Mouse (Mus musculus) kidney, embryonic 15.5 days (tissue): ENCODE measurements around the gene Olfr8. TPM values are rescaled to one million over a fixed set of nuclear protein-coding genes. Genes with fewer than 3 reads are reported as not detected.
"Not testable (repeated sequence)": the region's sequence is repeated elsewhere in the genome, so short reads cannot be mapped to it uniquely, and the experiment has no call there.

Source experiments
- ATAC-seq: fragments of 200-750 bp; cut with Nextera tagmentation; replicated peaks from 2 replicates; pipeline ENCODE4 v1.8.0; 2017; ENCODE audit warnings: moderate TSS enrichment; ENCODE audit not compliant: low FRiP score
- H3K27ac ChIP-seq: fragments of 300-500 bp; sonication (generic); 2 replicates; pipeline ENCODE4 v1.5.1; 2015; ENCODE audit warnings: mild to moderate bottlenecking, inconsistent platforms
- H3K27me3 ChIP-seq: fragments of 300-500 bp; sonication (generic); 2 replicates; pipeline ENCODE4 v1.6.1; 2015; ENCODE audit warnings: inconsistent platforms
- H3K36me3 ChIP-seq: fragments of 300-500 bp; sonication (generic); 2 replicates; pipeline ENCODE4 v1.6.1; 2015; ENCODE audit warnings: inconsistent platforms
- H3K4me1 ChIP-seq: fragments of 300-500 bp; sonication (generic); 2 replicates; pipeline ENCODE4 v1.6.1; 2015; ENCODE audit warnings: inconsistent platforms
- H3K4me2 ChIP-seq: fragments of 300-500 bp; sonication (generic); 2 replicates; pipeline ENCODE4 v1.6.1; 2015; ENCODE audit warnings: moderate library complexity, mild to moderate bottlenecking, inconsistent platforms
- H3K4me3 ChIP-seq: fragments of 300-500 bp; sonication (generic); replicated peaks from 2 replicates; pipeline ENCODE4 v1.5.1; 2015; ENCODE audit warnings: mild to moderate bottlenecking, inconsistent platforms
- H3K9ac ChIP-seq: fragments of 300-500 bp; sonication (generic); 2 replicates; pipeline ENCODE4 v1.6.1; 2015; ENCODE audit warnings: mild to moderate bottlenecking, inconsistent platforms
- H3K9me3 ChIP-seq: fragments of 300-500 bp; sonication (generic); replicated peaks from 2 replicates; pipeline ENCODE4 v1.6.1; 2016; ENCODE audit warnings: inconsistent platforms
- whole genome bisulfite sequencing: fragments of 180-500 bp; shearing (Covaris S2); methylation state at CpG from one replicate; pipeline ENCODE4 v1.1.7; 2015; ENCODE audit warnings: mixed read lengths; 5-methylcytosine and 5-hydroxymethylcytosine counted together
- polyA plus RNA-seq: library from polyadenylated mRNA; unstranded; fragments of >200 nt; fragmentation: Nextera tagmentation; extraction: Ambion mirVana; gene quantifications from 2 replicates; pipeline ENCODE4 v1.2.1, GENCODE M21; 2015

Olfr8 gene
- polyA plus RNA-seq: not detected in 2 replicates

DNA sequence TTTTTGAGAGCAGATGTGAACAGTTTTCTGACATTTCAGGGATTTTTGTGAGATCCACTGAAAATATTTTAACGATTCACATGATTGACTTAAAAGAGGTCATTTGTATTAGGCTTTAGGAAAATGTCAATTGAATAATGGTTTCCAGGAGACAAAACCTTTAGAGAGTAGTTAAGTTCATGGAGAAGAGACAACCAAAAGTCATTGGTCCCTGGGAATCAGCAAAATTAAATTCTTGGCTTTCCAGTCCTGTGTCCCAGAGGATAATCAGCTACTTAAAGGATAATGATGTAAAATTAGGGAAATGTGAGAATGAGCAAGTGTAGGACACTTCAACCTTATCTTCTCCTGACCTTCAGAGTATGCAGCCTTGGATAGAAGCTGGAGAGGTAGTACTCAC, at the start of gene Olfr8:
Olfr8 (plus strand) TSS at position 301 of the 400 bp plus-strand sequence.
- not testable (repeated sequence) for H3K27ac ChIP-seq, H3K9ac ChIP-seq, H3K27me3 ChIP-seq, H3K4me1 ChIP-seq, H3K9me3 ChIP-seq, H3K36me3 ChIP-seq, H3K4me2 ChIP-seq, ATAC-seq, H3K4me3 ChIP-seq
- 85% methylated on average over 1 of the region's 1 CpGs for WGBS

- H3K4me3 ChIP-seq, H3K27ac ChIP-seq, H3K4me2 ChIP-seq, ATAC-seq, H3K4me1 ChIP-seq, H3K36me3 ChIP-seq, H3K9ac ChIP-seq, H3K9me3 ChIP-seq, H3K27me3 ChIP-seq: not testable (repeated sequence)
- WGBS: 86% methylated on average over 1 of the region's 1 CpGs
These were observed 37.6 kb upstream of the Olfr8 start, which contains the start of gene Olfr1354 for GRCm38 (mm10) chr10:78912871-78913270. Gene Olfr1354 (plus strand): TSS chr10:78913171.

- not testable (repeated sequence) for H3K4me3 ChIP-seq, H3K9ac ChIP-seq, ATAC-seq, H3K36me3 ChIP-seq, H3K4me1 ChIP-seq, H3K4me2 ChIP-seq, H3K27me3 ChIP-seq, H3K27ac ChIP-seq, H3K9me3 ChIP-seq
These were observed 12.6 kb downstream of the Olfr8 start, which contains the start of gene Olfr1353 for GRCm38 (mm10) chr10:78963009-78963408. Gene Olfr1353 (plus strand): TSS chr10:78963309.

DNA sequence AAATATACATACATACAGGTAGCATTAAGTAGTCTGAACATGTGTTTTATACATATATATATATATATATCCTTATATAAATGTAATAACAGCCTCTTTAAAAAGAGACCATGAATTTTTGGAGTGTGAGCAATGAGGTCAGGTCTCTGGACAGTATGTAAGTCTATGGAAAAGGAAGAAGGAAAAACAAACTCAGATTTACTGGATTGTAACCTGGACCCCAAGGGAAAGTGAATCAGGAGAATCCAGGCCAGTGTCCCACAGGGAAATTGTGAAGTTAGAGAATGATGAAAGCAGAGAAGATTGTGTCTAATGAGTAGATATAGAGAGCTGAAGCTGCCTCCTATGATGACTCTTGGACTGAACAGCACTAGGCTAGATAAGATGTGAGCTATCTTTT, 30.3 kb downstream of the Olfr8 start, which contains the start of gene Olfr1352:
Olfr1352 (plus strand) TSS at position 301 of the 400 bp plus-strand sequence.
- H3K4me2 ChIP-seq: no peak within 1 kb of the TSS
- H3K9me3 ChIP-seq: no peaks in the 10 kb centered on the region
- no peaks in the 10 kb centered on the region for H3K36me3 ChIP-seq
- H3K4me3 ChIP-seq: no peak within 1 kb of the TSS
- no peaks in the 10 kb centered on the region for H3K27me3 ChIP-seq
- ATAC-seq: no peak
- H3K27ac ChIP-seq: no peak within 1 kb of the TSS
- H3K4me1 ChIP-seq: no peaks in the 10 kb centered on the region
- H3K9ac ChIP-seq: no peak within 1 kb of the TSS

Other genes starting within 250 kb of the Olfr8 start
- gene Casp14, start 232.3 kb upstream of the Olfr8 start, polyA plus RNA-seq: 0.27 TPM in 1 of 2 replicates, not detected in the other
- gene Ccdc105, start 197.6 kb upstream of the Olfr8 start, polyA plus RNA-seq: not detected in 2 replicates
- 0.49 and 0.81 TPM in 2 replicates for gene Slc1a6, start 170.1 kb upstream of the Olfr8 start, polyA plus RNA-seq
- gene Olfr1356, start 98.5 kb upstream of the Olfr8 start, polyA plus RNA-seq: not detected in 2 replicates
- not detected in 2 replicates for gene Olfr1355, start 75.1 kb upstream of the Olfr8 start, polyA plus RNA-seq
- not detected in 2 replicates for gene Olfr1354, start 37.5 kb upstream of the Olfr8 start, polyA plus RNA-seq
- not detected in 2 replicates for gene Olfr1353, start 12.7 kb downstream of the Olfr8 start, polyA plus RNA-seq
- gene Olfr1352, start 30.4 kb downstream of the Olfr8 start, polyA plus RNA-seq: not detected in 2 replicates
- gene Olfr1351, start 61.8 kb downstream of the Olfr8 start, polyA plus RNA-seq: not detected in 2 replicates
- 0.17 TPM in 1 of 2 replicates, not detected in the other for gene Olfr57, start 78.1 kb downstream of the Olfr8 start, polyA plus RNA-seq
- gene 2610008E11Rik, start 147.0 kb downstream of the Olfr8 start, polyA plus RNA-seq: 27.7 and 27.9 TPM in 2 replicates
- gene Vmn2r80, start 198.1 kb downstream of the Olfr8 start, polyA plus RNA-seq: not detected in 2 replicates